Mouse (Mus musculus) left cerebral cortex, postnatal 14 days (tissue): Measurements from ENCODE around the gene Slc22a5. TPM values are rescaled to one million over a fixed set of nuclear protein-coding genes. Genes with fewer than 3 reads are reported as not detected.
"Not testable (repeated sequence)": the region's sequence is repeated elsewhere in the genome, so short reads cannot be mapped to it uniquely, and the experiment has no call there.

Source experiments
- DNase-seq, 2 experiments: peaks; one replicate each; pipeline ENCODE4 v3.0.0; 2021 to 2022; ENCODE audit warnings: low spot score in 2 of 2, mixed read lengths in 1 of 2
- intact Hi-C: fragments of 180-260 bp; cut with DNase I; formaldehyde crosslinking; loops from one replicate; pipeline ENCODE4 v1.15.1; 2025
- total RNA-seq, 2 experiments: library from RNA; stranded (reverse); gene quantifications; 2 replicates each; pipeline ENCODE4 v1.2.3; 2021

The Slc22a5 gene
- total RNA-seq, 2 experiments from 2014 or later, result 9.4 to 10.9 TPM

- DNase-seq, result no peak
- intact Hi-C loops, result no loop called here
These were observed 455 bp downstream of the Slc22a5 start for GRCm38 (mm10) chr11:53890906-53891504.

GRCm38 (mm10) chr11:53890225-53890624 lies 1.2 kb downstream of the Slc22a5 start:
- intact Hi-C loops, result no loop called here
- DNase-seq, result no peak

GRCm38 (mm10) chr11:53889091-53889645 lies 2.3 kb downstream of the Slc22a5 start:
- DNase-seq, result no peak
- intact Hi-C loops, result no loop called here

- intact Hi-C loops, result no loop called here
- no peak for DNase-seq
These were observed 3.2 kb downstream of the Slc22a5 start for GRCm38 (mm10) chr11:53888242-53888641.

- intact Hi-C loops, result no loop called here
- DNase-seq, result no peak
These were observed 8.2 kb downstream of the Slc22a5 start for GRCm38 (mm10) chr11:53883287-53883686.

GRCm38 (mm10) chr11:53878096-53878495 lies 13.4 kb downstream of the Slc22a5 start:
- intact Hi-C loops, DNase-seq: not testable (repeated sequence)

- intact Hi-C loops, result no loop called here
These were observed 15.0 kb downstream of the Slc22a5 start for GRCm38 (mm10) chr11:53876488-53876887.

GRCm38 (mm10) chr11:53874706-53875105 lies 16.8 kb downstream of the Slc22a5 start:
- intact Hi-C loops, result no loop called here
- DNase-seq, result no peak

More at GRCm38 (mm10) chr11:53876488-53876887, 15.0 kb downstream of the Slc22a5 start:
- no peak for DNase-seq

- DNase-seq, intact Hi-C loops: not testable (repeated sequence)
These were observed 17.4 kb downstream of the Slc22a5 start for GRCm38 (mm10) chr11:53873909-53874704.

- intact Hi-C loops, result no loop called here
- no peak for DNase-seq
These were observed 19.5 kb downstream of the Slc22a5 start for GRCm38 (mm10) chr11:53871786-53872507.

GRCm38 (mm10) chr11:53869172-53869571 lies 22.3 kb downstream of the Slc22a5 start:
- intact Hi-C loops, result no loop called here
- DNase-seq, result no peak

GRCm38 (mm10) chr11:53868323-53868722 lies 23.1 kb downstream of the Slc22a5 start:
- DNase-seq, intact Hi-C loops: not testable (repeated sequence)

- DNase-seq, intact Hi-C loops: not testable (repeated sequence)
These were observed 26.6 kb downstream of the Slc22a5 start for GRCm38 (mm10) chr11:53864724-53865310.

GRCm38 (mm10) chr11:53860944-53861343 lies 30.5 kb downstream of the Slc22a5 start:
- DNase-seq, result peak in 1 of 2 experiments; percentile 44
- intact Hi-C loops, result not testable (repeated sequence)

GRCm38 (mm10) chr11:53858761-53859580 lies 32.5 kb downstream of the Slc22a5 start, which contains the start of gene Gm12216:
Gm12216 (minus strand) TSS chr11:53859256.
- intact Hi-C loops, result not testable (repeated sequence)

GRCm38 (mm10) chr11:53858058-53858760 lies 33.3 kb downstream of the Slc22a5 start:
- intact Hi-C loops, result no loop called here
- DNase-seq, result no peak

More at GRCm38 (mm10) chr11:53858761-53859580, 32.5 kb downstream of the Slc22a5 start, which contains the start of gene Gm12216:
- DNase-seq, result not testable (repeated sequence)

GRCm38 (mm10) chr11:53853665-53854064 lies 37.8 kb downstream of the Slc22a5 start:
- no peak for DNase-seq
- intact Hi-C loops, result loop anchor here (5.0 kb wide), 1 partner anchor 116 kb away; no protein-coding TSS in a partner anchor

GRCm38 (mm10) chr11:53851795-53852194 lies 39.7 kb downstream of the Slc22a5 start:
- intact Hi-C loops, result loop anchor here (2.0 to 5.0 kb wide), 2 partner anchors 93 to 114 kb away; no protein-coding TSS in a partner anchor
- DNase-seq, result no peak
